Mouse (Mus musculus) liver, embryonic 13.5 days (tissue): ENCODE measurements at regions not wholly inside any gene's neighbourhood (a gene's known extent, or its start where the extent isn't known, plus 50 kb on each side); places are given as distances from the start of the nearest gene placed in this dataset.

Source experiments
- ATAC-seq: fragments of 200-750 bp; cut with Nextera tagmentation; 2 replicates; pipeline ENCODE4 v1.8.0; 2017; ENCODE audit warnings: low read depth, mild to moderate bottlenecking, moderate number of reproducible peaks, moderate library complexity
- DNase-seq: peaks from one replicate; pipeline ENCODE4 v3.0.0; 2022
- H3K27ac ChIP-seq: fragments of 300-500 bp; sonication (generic); 2 replicates; pipeline ENCODE4 v1.5.1; 2015; ENCODE audit warnings: moderate library complexity, mild to moderate bottlenecking, inconsistent platforms
- H3K27me3 ChIP-seq: fragments of 300-500 bp; sonication (generic); 2 replicates; pipeline ENCODE4 v1.6.1; 2015; ENCODE audit warnings: mild to moderate bottlenecking, inconsistent platforms
- H3K36me3 ChIP-seq: fragments of 300-500 bp; sonication (generic); 2 replicates; pipeline ENCODE4 v1.6.1; 2015; ENCODE audit warnings: mild to moderate bottlenecking, inconsistent platforms
- H3K4me1 ChIP-seq: fragments of 300-500 bp; sonication (generic); replicated peaks from 2 replicates; pipeline ENCODE4 v1.6.1; 2015; ENCODE audit warnings: inconsistent platforms
- H3K4me2 ChIP-seq: fragments of 300-500 bp; sonication (generic); 2 replicates; pipeline ENCODE4 v1.6.1; 2015; ENCODE audit warnings: inconsistent platforms, mild to moderate bottlenecking, moderate library complexity
- H3K4me3 ChIP-seq: fragments of 300-500 bp; sonication (generic); replicated peaks from 2 replicates; pipeline ENCODE4 v1.5.1; 2015; ENCODE audit warnings: mild to moderate bottlenecking, inconsistent platforms
- H3K9ac ChIP-seq: fragments of 300-500 bp; sonication (generic); 2 replicates; pipeline ENCODE4 v1.6.1; 2015; ENCODE audit warnings: mild to moderate bottlenecking, inconsistent platforms
- H3K9me3 ChIP-seq: fragments of 300-500 bp; sonication (generic); replicated peaks from 2 replicates; pipeline ENCODE4 v1.6.1; 2016; ENCODE audit warnings: inconsistent platforms
- WGBS: fragments of 180-500 bp; shearing (Covaris S2); methylation state at CpG from one replicate; pipeline ENCODE4 v1.1.7; 2015; ENCODE audit not compliant: insufficient replicate concordance; 5-methylcytosine and 5-hydroxymethylcytosine counted together

- no peaks in the 10 kb centered on the region for H3K4me1 ChIP-seq
- no peaks in the 10 kb centered on the region for H3K27me3 ChIP-seq
- H3K4me2 ChIP-seq: no peak overlapping the region
- no peaks in the 10 kb centered on the region for H3K36me3 ChIP-seq
- no peak overlapping the region for H3K9ac ChIP-seq
- H3K27ac ChIP-seq: no peak overlapping the region
- DNase-seq (no peak), ATAC-seq (no peak)
- no peaks in the 10 kb centered on the region for H3K9me3 ChIP-seq
- no peak overlapping the region for H3K4me3 ChIP-seq
These were observed 462.7 kb upstream of the Id2 start for GRCm38 (mm10) chr12:25559601-25560000.

GRCm38 (mm10) chr12:25553656-25554055, 456.7 kb upstream of the Id2 start:
- Histone ChIP-seq H3K27me3 (no peaks in the 10 kb centered on the region), H3K9ac (no peak overlapping the region), H3K4me1 (no peaks in the 10 kb centered on the region), H3K4me2 (no peak overlapping the region), H3K27ac (no peak overlapping the region), H3K4me3 (no peak overlapping the region), H3K36me3 (no peaks in the 10 kb centered on the region), H3K9me3 (no peaks in the 10 kb centered on the region)
- no peak for ATAC-seq
- DNase-seq: no peak
- 59% methylated on average over 1 of the region's 1 CpGs for WGBS

GRCm38 (mm10) chr12:25549735-25550134, 452.8 kb upstream of the Id2 start:
- Histone ChIP-seq H3K4me1 (no peaks in the 10 kb centered on the region), H3K36me3 (no peaks in the 10 kb centered on the region), H3K4me2 (no peak overlapping the region), H3K4me3 (no peak overlapping the region), H3K9me3 (no peaks in the 10 kb centered on the region), H3K9ac (no peak overlapping the region), H3K27ac (no peak overlapping the region), H3K27me3 (no peaks in the 10 kb centered on the region)
- DNase-seq (no peak), ATAC-seq (no peak)
- WGBS: 58% methylated on average over 3 of the region's 3 CpGs

- H3K27ac ChIP-seq: no peak overlapping the region
- no peak for DNase-seq
- H3K9me3 ChIP-seq: no peaks in the 10 kb centered on the region
- H3K36me3 ChIP-seq: no peaks in the 10 kb centered on the region
- no peak overlapping the region for H3K4me3 ChIP-seq
- no peaks in the 10 kb centered on the region for H3K4me1 ChIP-seq
- no peak overlapping the region for H3K9ac ChIP-seq
- H3K4me2 ChIP-seq: no peak overlapping the region
- ATAC-seq: no peak
- no peaks in the 10 kb centered on the region for H3K27me3 ChIP-seq
- 54% methylated on average over 6 of the region's 6 CpGs for WGBS
These were observed 447.3 kb upstream of the Id2 start for GRCm38 (mm10) chr12:25544253-25544652.

- H3K27me3 ChIP-seq: no peaks in the 10 kb centered on the region
- no peaks in the 10 kb centered on the region for H3K4me1 ChIP-seq
- no peaks in the 10 kb centered on the region for H3K36me3 ChIP-seq
- 52% methylated on average over 5 of the region's 5 CpGs for WGBS
- ATAC-seq: no peak
- no peaks in the 10 kb centered on the region for H3K9me3 ChIP-seq
- no peak overlapping the region for H3K4me3 ChIP-seq
- H3K4me2 ChIP-seq: no peak overlapping the region
- no peak overlapping the region for H3K27ac ChIP-seq
- no peak for DNase-seq
- H3K9ac ChIP-seq: no peak overlapping the region
These were observed 437.6 kb upstream of the Id2 start for GRCm38 (mm10) chr12:25534620-25534950.

GRCm38 (mm10) chr12:25533709-25534619, 437.0 kb upstream of the Id2 start:
- H3K36me3 ChIP-seq: no peaks in the 10 kb centered on the region
- no peak for DNase-seq
- H3K4me1 ChIP-seq: no peaks in the 10 kb centered on the region
- 53% methylated on average over 10 of the region's 10 CpGs for WGBS
- no peak overlapping the region for H3K4me2 ChIP-seq
- no peak overlapping the region for H3K27ac ChIP-seq
- no peak for ATAC-seq
- H3K9me3 ChIP-seq: no peaks in the 10 kb centered on the region
- no peak overlapping the region for H3K4me3 ChIP-seq
- no peaks in the 10 kb centered on the region for H3K27me3 ChIP-seq
- no peak overlapping the region for H3K9ac ChIP-seq

- WGBS: 51% methylated on average over 3 of the region's 3 CpGs
- H3K27ac ChIP-seq: no peak overlapping the region
- ATAC-seq (no peak), DNase-seq (no peak)
- no peak overlapping the region for H3K4me2 ChIP-seq
- H3K9ac ChIP-seq: no peak overlapping the region
- no peaks in the 10 kb centered on the region for H3K36me3 ChIP-seq
- H3K27me3 ChIP-seq: no peaks in the 10 kb centered on the region
- no peaks in the 10 kb centered on the region for H3K9me3 ChIP-seq
- H3K4me1 ChIP-seq: no peaks in the 10 kb centered on the region
- H3K4me3 ChIP-seq: no peak overlapping the region
These were observed 433.5 kb upstream of the Id2 start for GRCm38 (mm10) chr12:25530483-25530882.

GRCm38 (mm10) chr12:25529537-25529936, 432.6 kb upstream of the Id2 start:
- ATAC-seq (no peak), DNase-seq (no peak)
- Histone ChIP-seq H3K36me3 (no peaks in the 10 kb centered on the region), H3K27me3 (no peaks in the 10 kb centered on the region), H3K4me3 (no peak overlapping the region), H3K4me2 (no peak overlapping the region), H3K9ac (no peak overlapping the region), H3K4me1 (no peaks in the 10 kb centered on the region), H3K27ac (no peak overlapping the region), H3K9me3 (no peaks in the 10 kb centered on the region)
- WGBS: 32% methylated on average over 3 of the region's 3 CpGs

GRCm38 (mm10) chr12:25526639-25527038, 429.7 kb upstream of the Id2 start:
- no peaks in the 10 kb centered on the region for H3K9me3 ChIP-seq
- 76% methylated on average over 11 of the region's 11 CpGs for WGBS
- H3K36me3 ChIP-seq: no peaks in the 10 kb centered on the region
- no peak overlapping the region for H3K9ac ChIP-seq
- no peak overlapping the region for H3K4me3 ChIP-seq
- no peaks in the 10 kb centered on the region for H3K4me1 ChIP-seq
- no peak overlapping the region for H3K4me2 ChIP-seq
- ATAC-seq (no peak), DNase-seq (no peak)
- H3K27me3 ChIP-seq: no peaks in the 10 kb centered on the region
- H3K27ac ChIP-seq: no peak overlapping the region

GRCm38 (mm10) chr12:25516738-25517137, 419.8 kb upstream of the Id2 start:
- DNase-seq (no peak), ATAC-seq (no peak)
- Histone ChIP-seq H3K4me2 (no peak overlapping the region), H3K36me3 (no peaks in the 10 kb centered on the region), H3K4me3 (no peak overlapping the region), H3K27ac (no peak overlapping the region), H3K9me3 (no peaks in the 10 kb centered on the region), H3K4me1 (no peaks in the 10 kb centered on the region), H3K9ac (no peak overlapping the region), H3K27me3 (no peaks in the 10 kb centered on the region)
- 42% methylated on average over 2 of the region's 2 CpGs for WGBS

GRCm38 (mm10) chr12:25513679-25514078, 416.7 kb upstream of the Id2 start:
- no peaks in the 10 kb centered on the region for H3K4me1 ChIP-seq
- H3K4me3 ChIP-seq: no peak overlapping the region
- DNase-seq: no peak
- H3K4me2 ChIP-seq: no peak overlapping the region
- no peaks in the 10 kb centered on the region for H3K27me3 ChIP-seq
- no peak for ATAC-seq
- H3K36me3 ChIP-seq: no peaks in the 10 kb centered on the region
- H3K9ac ChIP-seq: no peak overlapping the region
- H3K9me3 ChIP-seq: no peaks in the 10 kb centered on the region
- no peak overlapping the region for H3K27ac ChIP-seq

GRCm38 (mm10) chr12:25509666-25510065, 412.7 kb upstream of the Id2 start:
- H3K4me3 ChIP-seq: no peak overlapping the region
- H3K4me2 ChIP-seq: no peak overlapping the region

More at GRCm38 (mm10) chr12:25509666-25510065, 412.7 kb upstream of the Id2 start:
- no peaks in the 10 kb centered on the region for H3K27me3 ChIP-seq
- H3K36me3 ChIP-seq: no peaks in the 10 kb centered on the region
- no peak for ATAC-seq
- 59% methylated on average over 4 of the region's 4 CpGs for WGBS
- H3K4me1 ChIP-seq: no peaks in the 10 kb centered on the region
- H3K9me3 ChIP-seq: no peaks in the 10 kb centered on the region
- H3K9ac ChIP-seq: no peak overlapping the region
- no peak for DNase-seq
- no peak overlapping the region for H3K27ac ChIP-seq
